Mouse (Mus musculus) 3134 (cell line): Measurements from ENCODE around the gene Fyb.

Source experiments
- DNase-seq: peaks from one replicate; pipeline ENCODE4 v3.0.0-alpha.2; 2011; ENCODE audit warnings: low spot score; ENCODE audit not compliant: insufficient read length; ENCODE audit errors: extremely low read depth

Fyb gene

GRCm38 (mm10) chr15:6592561-6593253 is 70.1 kb downstream of the Fyb start:
- no peak for DNase-seq

GRCm38 (mm10) chr15:6593254-6593623 is 70.6 kb downstream of the Fyb start:
- no peak for DNase-seq

DNA sequence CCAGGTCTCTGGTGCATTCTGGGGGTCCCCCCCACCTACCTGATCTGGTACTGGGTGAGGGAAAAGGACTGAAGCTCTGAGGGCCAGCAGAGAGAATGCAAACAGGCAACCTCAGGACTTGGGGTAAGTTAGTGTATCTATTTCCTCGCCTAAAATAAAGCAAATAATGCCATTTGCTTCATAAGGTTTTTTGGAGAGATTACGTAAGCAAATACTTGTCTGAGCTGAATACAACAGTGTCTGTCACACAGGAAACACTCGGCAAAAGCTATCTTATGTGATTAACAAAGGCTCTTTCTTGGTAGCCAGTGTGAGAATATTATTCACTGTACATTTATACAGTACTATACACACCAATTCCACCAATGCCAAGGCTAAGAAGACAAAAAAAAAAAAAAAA is 76.0 kb downstream of the Fyb start:
- no peak for DNase-seq

DNA sequence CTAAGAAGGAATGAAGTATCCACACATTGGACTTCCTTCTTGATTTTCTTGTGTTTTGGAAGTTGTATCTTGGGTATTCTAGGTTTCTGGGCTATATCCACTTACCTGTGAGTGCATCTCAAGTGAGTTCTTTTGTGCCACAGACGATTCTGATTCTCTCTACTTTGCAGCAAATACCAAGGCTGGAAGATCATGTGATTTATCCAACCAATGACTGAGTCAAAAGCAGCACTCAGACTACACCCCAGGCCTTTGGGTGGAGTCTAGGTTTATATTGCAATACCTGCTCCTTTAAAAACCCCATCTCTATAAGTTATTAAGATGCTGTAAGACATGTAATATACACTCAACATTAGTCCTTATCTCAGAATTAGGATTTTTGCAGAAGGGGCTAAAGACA is 77.7 kb downstream of the Fyb start:
- no peak for DNase-seq

- no peak for DNase-seq
These were observed 78.7 kb downstream of the Fyb start for GRCm38 (mm10) chr15:6601330-6601729.

DNA sequence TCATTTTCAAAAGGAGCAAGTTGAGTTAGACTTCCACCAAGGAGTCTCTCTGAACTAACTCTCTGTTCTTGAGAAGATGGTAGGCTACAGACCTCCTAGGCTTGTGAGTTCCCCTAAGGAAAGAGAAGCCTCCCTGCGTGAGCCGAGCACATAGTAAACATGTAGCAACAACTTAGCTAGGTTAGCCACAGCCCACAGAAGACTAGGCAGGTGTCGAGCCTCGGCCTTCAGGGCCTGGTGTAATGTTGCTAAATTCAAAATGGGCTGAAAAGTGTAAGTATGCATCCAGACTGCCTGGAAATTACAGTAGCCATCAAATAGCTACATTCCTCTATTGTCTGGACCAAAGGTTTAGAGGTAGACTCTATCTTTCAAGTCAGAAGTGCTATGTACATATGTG is 79.3 kb downstream of the Fyb start:
- no peak for DNase-seq

- DNase-seq, result no peak
These were observed 88.0 kb downstream of the Fyb start for GRCm38 (mm10) chr15:6610703-6611102.

DNA sequence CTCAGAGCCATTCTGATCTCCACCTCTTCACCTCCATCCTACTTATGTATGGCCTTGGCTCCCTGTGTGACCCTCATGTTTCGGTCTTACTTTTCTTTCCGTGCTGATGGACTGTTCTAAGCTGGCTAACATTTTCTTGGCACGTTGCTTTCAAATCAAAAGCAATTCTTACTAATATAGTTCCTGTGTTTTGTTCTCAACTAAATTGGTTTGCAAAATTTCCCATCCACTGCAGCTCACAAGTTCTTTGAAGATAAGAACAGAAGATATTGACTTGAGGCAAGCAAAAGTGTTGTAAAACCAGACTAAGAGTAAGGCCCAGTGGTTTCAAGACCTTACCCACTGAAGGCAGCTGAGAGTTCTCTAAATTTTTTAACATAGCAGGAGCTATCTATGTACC is 90.2 kb downstream of the Fyb start:
- DNase-seq, result no peak

DNA sequence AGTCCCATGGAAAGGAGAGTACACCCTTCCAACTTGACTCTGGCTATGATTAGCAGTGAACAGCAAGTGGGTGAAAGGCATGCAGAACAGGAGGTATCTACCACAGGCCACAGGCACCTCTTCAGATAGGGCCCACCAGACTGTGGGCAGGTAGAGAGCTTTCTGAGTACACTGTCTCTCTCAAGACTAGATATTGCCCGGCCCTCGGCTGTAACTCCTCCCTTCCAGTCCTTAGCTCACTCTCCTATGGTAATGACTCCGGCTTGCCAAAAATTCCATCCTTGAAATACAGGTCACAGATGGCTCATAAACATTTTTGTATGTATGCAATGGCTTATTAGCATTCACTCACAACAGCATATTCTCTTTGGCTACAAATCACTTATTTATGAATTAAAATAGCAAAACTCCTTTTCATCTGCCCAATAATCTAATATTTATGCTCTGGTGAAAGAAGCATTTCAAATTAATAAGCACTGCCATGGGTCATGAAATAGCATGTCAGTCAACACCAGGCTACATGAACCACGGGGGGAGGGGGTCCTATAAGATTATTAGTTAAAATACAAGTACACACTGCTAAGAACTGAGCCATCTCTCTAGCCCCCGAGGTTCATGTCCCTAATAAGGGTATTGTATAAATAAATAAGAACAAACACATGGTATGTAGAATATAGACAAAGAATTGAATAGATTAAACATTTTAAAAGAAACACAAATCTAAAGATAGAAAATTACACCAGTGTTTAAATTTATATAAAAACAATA is 93.9 kb downstream of the Fyb start:
- no peak for DNase-seq

- no peak for DNase-seq
These were observed 97.1 kb downstream of the Fyb start for GRCm38 (mm10) chr15:6619558-6620316.

DNA sequence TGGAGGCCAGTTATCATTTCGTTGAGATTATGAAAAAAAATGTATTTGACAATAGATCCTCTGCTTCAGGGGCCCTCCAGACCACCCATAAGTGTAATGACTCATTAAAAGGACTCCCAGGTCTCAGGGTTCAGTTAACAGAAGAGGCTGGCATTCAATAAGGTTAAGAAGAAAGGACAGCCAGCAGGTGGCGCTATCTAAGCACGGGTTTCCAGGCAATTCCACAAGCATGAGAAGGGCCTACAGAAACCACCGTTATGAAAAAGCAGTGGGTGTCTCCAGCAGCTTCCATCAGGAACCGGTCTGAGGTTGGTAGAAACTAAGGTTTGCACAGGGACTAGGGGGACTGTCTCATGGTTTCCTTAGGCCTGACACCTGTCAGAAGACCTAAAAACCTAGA is 99.9 kb downstream of the Fyb start:
- DNase-seq, result peak; percentile 53

GRCm38 (mm10) chr15:6623529-6624228 is 101.0 kb downstream of the Fyb start:
- DNase-seq, result no peak

GRCm38 (mm10) chr15:6624365-6625182 is 101.9 kb downstream of the Fyb start:
- DNase-seq, result no peak

DNA sequence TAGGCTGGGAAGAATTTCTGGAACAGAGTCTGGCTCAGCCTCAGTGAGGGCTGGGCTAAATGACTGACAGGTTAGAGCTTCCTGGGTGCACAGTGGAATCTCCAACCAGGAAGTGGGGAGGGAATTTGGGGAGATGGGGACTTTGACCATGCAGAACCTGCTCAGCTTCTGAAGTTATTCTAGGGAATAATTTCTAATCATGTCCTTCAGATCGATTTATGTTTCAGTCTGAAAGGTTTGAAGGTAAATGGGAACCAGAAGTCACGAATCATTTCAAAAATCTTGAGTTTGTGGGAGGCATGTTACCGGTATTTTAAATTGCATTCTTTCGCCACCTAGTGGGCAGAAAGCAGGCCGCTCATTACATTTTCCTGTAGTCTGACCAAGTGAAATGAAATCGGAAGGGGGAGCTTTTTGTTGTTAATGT is 103.0 kb downstream of the Fyb start:
- peak; percentile 34 for DNase-seq

GRCm38 (mm10) chr15:6626123-6626522 is 103.5 kb downstream of the Fyb start:
- DNase-seq, result no peak

DNA sequence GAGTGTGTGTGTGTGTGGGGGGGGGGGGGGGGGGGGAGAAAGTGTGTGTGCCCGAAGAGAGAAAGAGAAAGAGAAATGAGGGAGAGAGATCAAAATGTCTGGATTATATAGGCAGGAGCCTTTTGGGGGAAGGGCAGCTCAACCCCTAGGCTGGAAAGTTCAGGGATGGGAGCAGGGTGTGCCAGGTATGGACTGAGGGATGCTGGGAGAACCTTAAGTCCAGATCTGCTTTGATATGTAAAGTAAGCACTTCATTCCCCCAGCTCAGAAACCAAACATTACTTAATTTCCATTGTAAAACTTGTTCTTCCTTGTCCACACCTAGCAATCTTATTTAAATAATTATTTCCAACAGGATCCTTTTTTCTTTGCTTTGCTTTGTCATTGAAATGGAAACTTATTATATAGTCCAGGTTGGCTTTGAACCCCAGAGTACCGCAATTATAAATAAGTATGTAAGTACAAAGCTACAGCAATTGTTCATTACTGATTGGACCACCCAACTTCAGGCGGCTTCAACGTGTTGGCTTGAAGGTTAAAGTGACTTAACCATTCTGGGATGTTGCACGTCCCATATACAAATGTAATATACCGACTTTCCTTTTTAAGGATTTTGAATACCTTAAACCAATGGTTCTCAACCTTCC is 105.9 kb downstream of the Fyb start:
- no peak for DNase-seq

- DNase-seq, result no peak
These were observed 106.5 kb downstream of the Fyb start for GRCm38 (mm10) chr15:6629174-6629573.

DNA sequence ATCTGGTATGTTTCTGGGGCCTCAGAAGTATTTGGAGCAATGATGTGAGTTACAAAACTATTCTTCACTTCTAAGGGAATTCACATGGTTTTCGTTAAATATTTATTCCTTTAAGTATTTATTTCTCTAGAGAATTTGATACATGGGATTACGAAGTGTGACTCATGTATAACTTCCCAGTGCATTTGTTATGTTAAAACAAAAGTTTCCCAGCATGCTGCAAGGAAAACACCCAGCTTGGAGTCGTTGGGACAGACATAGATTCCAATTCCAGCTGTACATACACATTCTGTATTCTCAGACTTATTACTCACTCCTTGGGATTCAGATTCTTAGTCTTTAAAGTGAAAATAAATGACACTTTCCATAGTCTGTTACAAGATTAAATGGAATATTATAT is 112.8 kb downstream of the Fyb start:
- DNase-seq, result no peak

DNA sequence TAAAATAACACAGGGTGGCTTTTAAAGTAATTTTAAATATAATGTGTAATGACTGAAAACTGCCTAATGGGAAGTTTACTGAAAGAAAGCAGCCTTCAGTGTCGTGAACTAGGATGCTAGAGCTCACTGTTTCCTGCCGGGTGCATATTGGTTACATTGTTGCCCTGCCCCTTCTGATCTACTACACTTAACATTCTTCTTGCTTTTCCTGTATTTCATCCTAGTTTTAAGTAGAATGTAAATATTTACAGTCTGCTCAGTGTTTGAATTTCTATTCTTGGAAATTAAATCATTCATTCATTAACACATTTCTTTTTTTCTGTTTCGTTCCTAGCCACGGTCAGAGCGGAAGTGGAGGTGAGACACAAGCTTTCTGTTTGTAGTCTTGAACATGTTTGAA is 119.6 kb downstream of the Fyb start:
- DNase-seq, result no peak

DNA sequence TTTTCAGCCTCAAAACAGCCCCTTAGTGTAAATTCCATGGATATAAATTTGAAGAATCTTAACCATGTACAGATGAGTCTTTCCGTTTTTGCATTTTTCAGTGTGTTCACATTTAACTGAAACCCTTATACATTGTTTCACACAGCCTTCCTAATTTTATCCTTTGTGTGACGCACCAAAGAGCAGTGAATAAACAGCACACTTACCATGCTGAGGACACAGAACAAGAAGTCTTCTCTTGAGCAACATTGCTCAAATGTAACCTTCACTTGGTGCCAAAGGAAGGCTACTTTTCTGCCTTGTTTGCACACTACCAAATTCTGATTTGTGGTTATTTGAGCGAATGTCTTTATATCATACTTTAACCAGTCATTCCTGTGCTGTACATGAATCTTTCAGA is 122.8 kb downstream of the Fyb start:
- no peak for DNase-seq
